Mouse (Mus musculus) neural tube, embryonic 10.5 days (tissue): ENCODE results near the gene Trappc12.
"Not testable (repeated sequence)": the region's sequence is repeated elsewhere in the genome, so short reads cannot be mapped to it uniquely, and the experiment has no call there.

Experiments
- DNase-seq: peaks from one replicate; pipeline ENCODE4 v3.0.0-alpha.2; 2017; ENCODE audit warnings: low spot score; ENCODE audit errors: extremely low spot score

Trappc12 gene

GRCm38 (mm10) chr12:28733520-28734245 is 16.6 kb downstream of the Trappc12 start:
- DNase-seq = not testable (repeated sequence)

GRCm38 (mm10) chr12:28732631-28733030 is 17.6 kb downstream of the Trappc12 start:
- DNase-seq = no peak

DNA sequence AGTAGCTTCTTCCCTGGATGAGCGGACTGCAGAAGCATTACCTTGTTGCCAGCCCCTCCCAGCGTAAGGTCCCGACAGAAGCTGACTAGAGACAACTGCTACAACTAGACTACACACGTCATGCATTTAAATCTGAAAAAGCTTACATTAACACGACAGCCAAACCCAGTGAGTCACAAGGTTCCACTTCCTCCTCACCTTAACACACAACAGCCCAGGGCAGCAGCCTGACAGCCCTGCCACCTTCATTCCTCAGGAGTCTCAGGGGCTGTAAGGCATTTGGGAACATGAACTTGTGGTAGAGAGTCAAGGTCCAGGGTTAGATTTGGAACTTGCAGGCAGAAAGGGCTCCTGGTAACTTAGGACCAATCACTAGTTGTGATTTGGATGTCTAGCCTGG is 23.2 kb downstream of the Trappc12 start:
- no peak for DNase-seq

GRCm38 (mm10) chr12:28726204-28726603 is 24.1 kb downstream of the Trappc12 start:
- DNase-seq = no peak

- DNase-seq = no peak
These were observed 25.9 kb downstream of the Trappc12 start for GRCm38 (mm10) chr12:28724366-28724765.

GRCm38 (mm10) chr12:28718106-28718505 is 32.2 kb downstream of the Trappc12 start:
- no peak for DNase-seq

DNA sequence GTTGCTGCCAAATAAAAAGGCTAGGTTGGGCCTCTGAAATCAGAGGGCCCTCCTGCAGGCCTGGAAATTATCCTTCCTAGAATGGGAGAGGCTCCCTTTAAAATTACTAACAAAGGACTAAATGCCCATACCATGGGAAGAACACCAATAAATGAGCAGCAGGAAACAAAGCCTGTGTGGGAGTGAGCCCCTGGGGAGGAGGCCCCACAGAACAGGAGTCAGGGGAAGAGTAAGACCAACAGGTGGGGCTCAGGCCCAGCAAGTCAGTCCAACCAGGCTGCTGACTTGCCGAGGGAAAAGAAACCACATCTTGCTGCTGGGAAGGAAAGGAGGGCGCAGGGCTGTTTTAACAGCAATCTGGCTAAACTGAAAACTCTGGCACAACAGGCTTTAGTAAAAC is 33.2 kb downstream of the Trappc12 start:
- DNase-seq = no peak

GRCm38 (mm10) chr12:28714822-28715632 is 35.2 kb downstream of the Trappc12 start:
- DNase-seq = no peak

- DNase-seq = no peak
These were observed 39.6 kb downstream of the Trappc12 start for GRCm38 (mm10) chr12:28710566-28711185.

- DNase-seq = no peak
These were observed 42.1 kb downstream of the Trappc12 start for GRCm38 (mm10) chr12:28708154-28708553.

DNA sequence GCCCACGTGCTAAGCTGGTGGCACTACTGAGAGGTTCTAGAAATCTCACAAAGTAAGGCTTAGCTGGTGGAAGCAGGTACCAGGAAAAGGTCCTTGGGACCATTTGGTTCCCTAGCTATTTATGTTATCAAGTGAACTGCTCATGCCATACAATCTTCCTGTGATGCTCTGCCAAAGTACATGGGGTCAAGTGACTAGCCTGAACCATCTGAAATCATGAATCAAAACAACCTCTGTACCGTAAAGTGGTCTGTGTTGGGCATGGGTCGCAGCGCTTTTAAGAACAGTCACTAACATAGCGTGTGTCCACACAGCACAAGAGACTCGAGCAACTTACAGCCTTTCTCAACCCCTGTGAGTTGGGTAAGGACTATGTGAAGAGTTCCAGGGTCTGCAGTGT is 45.1 kb downstream of the Trappc12 start:
- DNase-seq = no peak

GRCm38 (mm10) chr12:28704381-28704780 is 45.9 kb downstream of the Trappc12 start:
- peak; percentile 59 for DNase-seq

DNA sequence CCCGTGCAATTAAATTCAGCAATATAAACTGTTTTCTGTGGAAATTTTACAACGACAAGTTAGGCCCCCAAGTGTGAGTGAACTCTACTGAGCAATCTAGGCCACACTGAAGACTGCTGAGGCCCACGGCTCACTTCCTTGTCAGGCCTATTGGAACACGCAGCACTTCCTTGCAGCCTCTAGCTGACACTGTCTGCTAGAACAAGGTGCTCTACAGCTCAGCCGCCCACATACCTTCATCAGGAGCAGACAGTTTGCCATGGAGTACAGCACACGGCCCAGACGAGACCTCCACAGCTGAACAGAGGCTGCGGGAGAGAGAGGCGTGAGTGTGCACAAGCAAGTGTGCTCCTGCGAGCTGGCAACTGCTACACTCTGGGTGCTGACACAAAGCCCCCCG is 49.0 kb downstream of the Trappc12 start:
- no peak for DNase-seq

- no peak for DNase-seq
These were observed 49.7 kb downstream of the Trappc12 start for GRCm38 (mm10) chr12:28700561-28701025.

DNA sequence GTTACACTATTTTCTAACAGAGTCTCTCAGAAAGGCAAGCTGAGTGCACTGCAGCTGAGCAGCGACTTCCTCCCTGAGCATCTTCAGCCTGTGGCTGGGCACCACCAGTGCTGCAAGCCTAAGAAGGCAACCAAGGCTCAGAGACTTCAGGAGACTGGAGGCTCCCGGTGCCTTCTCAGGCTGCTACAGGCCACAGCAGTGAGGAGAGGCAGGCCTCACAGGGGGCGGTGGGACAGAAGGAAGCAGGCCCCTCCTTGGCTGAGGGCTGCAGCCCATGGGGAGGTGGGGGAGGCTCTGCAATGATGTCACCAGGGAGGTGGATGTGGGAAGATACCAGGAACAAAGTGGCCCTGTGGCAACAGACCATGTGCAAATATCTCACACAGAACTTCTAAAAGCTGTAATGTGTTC is 50.2 kb downstream of the Trappc12 start:
- no peak for DNase-seq

DNA sequence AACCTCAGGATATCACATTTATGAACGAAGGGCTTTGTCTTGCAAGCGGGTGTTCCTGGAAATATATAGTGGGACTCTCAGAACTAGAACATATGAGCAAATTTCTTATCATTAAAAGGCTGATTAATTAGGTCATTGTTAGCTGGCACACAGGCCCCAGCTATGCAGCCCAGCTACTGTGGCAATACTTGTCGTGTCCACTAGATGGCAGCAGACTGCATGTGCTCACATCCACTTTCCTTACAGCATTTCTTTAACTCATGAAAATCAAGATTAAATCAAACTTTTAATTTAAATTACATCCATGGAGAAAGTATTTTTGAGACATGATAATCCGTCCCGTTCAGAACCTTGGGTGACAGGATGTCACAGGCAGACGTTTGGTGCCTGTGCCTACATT is 50.6 kb downstream of the Trappc12 start:
- peak; percentile 73 for DNase-seq

- no peak for DNase-seq
These were observed 51.2 kb downstream of the Trappc12 start for GRCm38 (mm10) chr12:28699086-28699485.

DNA sequence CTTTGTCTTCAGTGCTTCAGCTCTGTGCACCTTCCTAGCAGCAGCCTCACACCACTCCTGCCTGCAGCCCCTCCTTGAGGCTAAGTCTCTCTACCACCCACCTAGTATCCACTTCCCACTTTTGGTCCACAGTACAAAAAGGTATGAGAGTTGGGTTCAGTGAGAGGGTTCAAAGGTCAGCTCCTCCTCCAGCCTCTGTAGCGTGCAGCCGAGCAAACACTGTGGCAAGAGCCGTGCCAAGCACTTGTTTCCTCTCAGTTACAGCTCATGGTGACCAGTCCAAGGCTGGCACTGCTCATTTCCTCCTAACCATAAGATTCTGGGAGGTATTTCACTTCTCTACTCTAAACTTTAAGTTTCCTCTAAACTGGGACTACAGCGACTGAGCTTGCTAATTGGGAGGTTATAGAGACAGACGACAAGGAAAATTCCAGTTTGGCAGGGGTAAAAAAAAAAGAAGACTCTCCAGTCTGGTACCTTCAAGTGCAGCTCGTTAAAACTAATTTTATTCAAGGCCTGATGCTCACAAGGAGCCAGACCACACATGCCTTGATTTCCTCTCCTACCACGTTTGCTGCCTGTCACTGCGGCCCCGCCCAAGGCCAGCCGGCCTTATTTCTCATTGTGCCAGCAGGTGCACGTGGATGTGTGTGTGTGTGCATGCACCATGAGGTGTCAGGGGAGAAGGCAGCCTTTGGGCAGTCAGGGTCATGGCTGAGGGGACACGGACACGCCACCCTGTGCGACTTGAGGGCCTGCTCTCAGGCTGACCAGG is 52.3 kb downstream of the Trappc12 start:
- DNase-seq = no peak

GRCm38 (mm10) chr12:28694776-28695175 is 55.5 kb downstream of the Trappc12 start:
- DNase-seq = no peak

DNA sequence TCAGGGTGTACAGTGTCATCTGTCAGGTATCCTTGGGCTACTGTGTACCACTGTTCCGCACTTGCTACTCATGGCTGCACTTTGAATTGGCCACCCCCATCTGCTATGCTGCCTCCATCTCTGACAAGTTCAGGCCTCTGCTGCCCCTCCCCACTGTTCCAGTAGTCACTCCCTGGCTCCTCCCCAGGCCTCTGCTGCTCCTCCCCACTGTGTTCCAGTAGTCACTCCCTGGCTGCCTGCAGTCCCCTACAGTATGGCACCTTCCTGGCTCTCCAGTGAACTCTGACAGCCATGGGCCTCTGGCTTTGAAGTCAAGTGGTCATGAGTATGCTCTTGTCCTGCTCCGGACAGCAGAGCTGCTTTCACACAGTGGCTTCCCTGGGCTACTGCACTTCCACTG is 56.0 kb downstream of the Trappc12 start:
- no peak for DNase-seq

- no peak for DNase-seq
These were observed 56.5 kb downstream of the Trappc12 start for GRCm38 (mm10) chr12:28693738-28694137.
